Mouse (Mus musculus): ENCODE measurements at regions not wholly inside any gene's neighbourhood (a gene's known extent, or its start where the extent isn't known, plus 50 kb on each side); places are given as distances from the start of the nearest gene placed in this dataset.

DNA sequence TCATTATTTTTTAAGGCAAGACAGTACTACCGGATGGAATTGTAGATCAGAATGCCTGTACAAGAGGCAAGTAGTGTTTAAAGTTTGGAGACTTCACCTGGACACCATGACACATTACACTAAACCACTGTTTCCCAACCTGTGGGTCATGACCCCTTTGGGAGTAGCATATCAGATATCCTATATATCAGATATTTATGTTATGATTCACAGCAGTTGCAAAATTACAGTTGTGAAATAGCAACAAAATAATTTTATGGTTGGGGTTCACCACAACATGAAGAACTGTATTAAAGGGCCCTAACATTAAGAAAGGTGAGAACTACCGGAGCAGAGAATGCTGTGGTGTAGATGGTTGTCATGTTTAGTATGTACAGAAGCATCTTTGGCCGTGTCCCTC, 413.2 kb upstream of the Cd180 start:
- H3K27ac ChIP-seq (ENCODE audit: low read depth, low read length) = no peak overlapping the region
- no peaks in the 10 kb centered on the region for H3K36me3 ChIP-seq (ENCODE audit: insufficient read depth, low read length)
- no peak overlapping the region for H3K4me3 ChIP-seq (ENCODE audit: low read depth, low read length)
- no peak for DNase-seq (ENCODE audit: low spot score)
- no peak for TF ChIP-seq CTCF (IDR thresholded peaks at IDR 0.05)
- H3K27me3 ChIP-seq (ENCODE audit: insufficient read depth, low read length) = no peaks in the 10 kb centered on the region
- no peaks in the 10 kb centered on the region for H3K9me3 ChIP-seq (ENCODE audit: low read length)
- WGBS = 92% methylated on average over 3 of the region's 3 CpGs
- H3K4me2 ChIP-seq (ENCODE audit: low read depth, low read length, poor library complexity, severe bottlenecking) = no peak overlapping the region
- no peaks in the 10 kb centered on the region for H3K4me1 ChIP-seq (ENCODE audit: insufficient read depth, low read length)
- ATAC-seq (ENCODE audit: low FRiP score) = no peak
- H3K9ac ChIP-seq (replicated peaks; ENCODE audit: low read length, poor library complexity, severe bottlenecking) = no peak overlapping the region

GRCm38 (mm10) chr13:102294451-102294850, 398.9 kb upstream of the Cd180 start:
- WGBS = 63% methylated on average over 2 of the region's 2 CpGs
- no peak overlapping the region for H3K27ac ChIP-seq (ENCODE audit: low read depth, low read length)

GRCm38 (mm10) chr13:102295079-102295478, 398.3 kb upstream of the Cd180 start:
- no peak for TF ChIP-seq CTCF (IDR thresholded peaks at IDR 0.05)
- H3K4me3 ChIP-seq (ENCODE audit: low read depth, low read length) = no peak overlapping the region
- 84% methylated on average over 11 of the region's 11 CpGs for WGBS
- no peak for DNase-seq (ENCODE audit: low spot score)
- H3K4me2 ChIP-seq (ENCODE audit: low read depth, low read length, poor library complexity, severe bottlenecking) = no peak overlapping the region
- ATAC-seq (ENCODE audit: low FRiP score) = no peak
- no peaks in the 10 kb centered on the region for H3K36me3 ChIP-seq (ENCODE audit: insufficient read depth, low read length)
- H3K4me1 ChIP-seq (ENCODE audit: insufficient read depth, low read length) = no peaks in the 10 kb centered on the region
- H3K27me3 ChIP-seq (ENCODE audit: insufficient read depth, low read length) = no peaks in the 10 kb centered on the region
- no peaks in the 10 kb centered on the region for H3K9me3 ChIP-seq (ENCODE audit: low read length)
- H3K9ac ChIP-seq (replicated peaks; ENCODE audit: low read length, poor library complexity, severe bottlenecking) = no peak overlapping the region
- H3K27ac ChIP-seq (ENCODE audit: low read depth, low read length) = no peak overlapping the region

More at GRCm38 (mm10) chr13:102294451-102294850, 398.9 kb upstream of the Cd180 start:
- no peak for TF ChIP-seq CTCF (IDR thresholded peaks at IDR 0.05)
- Histone ChIP-seq H3K36me3 (ENCODE audit: insufficient read depth, low read length) (no peaks in the 10 kb centered on the region), H3K9ac (replicated peaks; ENCODE audit: low read length, poor library complexity, severe bottlenecking) (no peak overlapping the region), H3K4me1 (ENCODE audit: insufficient read depth, low read length) (no peaks in the 10 kb centered on the region), H3K9me3 (ENCODE audit: low read length) (no peaks in the 10 kb centered on the region), H3K4me2 (ENCODE audit: low read depth, low read length, poor library complexity, severe bottlenecking) (no peak overlapping the region), H3K27me3 (ENCODE audit: insufficient read depth, low read length) (no peaks in the 10 kb centered on the region), H3K4me3 (ENCODE audit: low read depth, low read length) (no peak overlapping the region)
- ATAC-seq (ENCODE audit: low FRiP score) = no peak
- DNase-seq (ENCODE audit: low spot score) = no peak

DNA sequence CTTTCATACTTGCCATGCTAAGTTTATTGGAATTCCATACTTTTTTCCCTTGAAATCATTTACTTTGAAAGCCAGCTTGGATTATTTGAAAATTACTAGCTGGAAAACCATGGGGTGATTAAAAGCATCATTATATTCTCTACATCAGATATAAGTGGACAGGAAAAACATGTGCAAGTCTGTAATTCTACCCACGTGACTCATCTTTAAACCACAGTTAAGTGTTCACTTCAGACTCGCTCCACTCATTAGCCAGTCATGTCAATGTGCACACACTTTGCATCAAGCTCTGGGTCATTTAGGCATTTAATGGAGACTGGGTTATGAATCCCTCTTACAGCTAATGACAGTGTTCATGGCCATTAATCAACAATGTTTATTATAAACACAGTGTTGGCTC, 385.4 kb upstream of the Cd180 start:
- 89% methylated on average over 2 of the region's 2 CpGs for WGBS
- Histone ChIP-seq H3K9ac (replicated peaks; ENCODE audit: low read length, poor library complexity, severe bottlenecking) (no peak overlapping the region), H3K9me3 (ENCODE audit: low read length) (no peaks in the 10 kb centered on the region), H3K4me3 (ENCODE audit: low read depth, low read length) (no peak overlapping the region), H3K4me2 (ENCODE audit: low read depth, low read length, poor library complexity, severe bottlenecking) (no peak overlapping the region), H3K36me3 (ENCODE audit: insufficient read depth, low read length) (no peaks in the 10 kb centered on the region), H3K27ac (ENCODE audit: low read depth, low read length) (no peak overlapping the region), H3K4me1 (ENCODE audit: insufficient read depth, low read length) (no peaks in the 10 kb centered on the region), H3K27me3 (ENCODE audit: insufficient read depth, low read length) (no peaks in the 10 kb centered on the region)
- TF ChIP-seq CTCF (IDR thresholded peaks at IDR 0.05) = no peak
- DNase-seq (ENCODE audit: low spot score) (no peak), ATAC-seq (ENCODE audit: low FRiP score) (no peak)

GRCm38 (mm10) chr13:102312096-102312495, 381.3 kb upstream of the Cd180 start:
- Histone ChIP-seq H3K4me3 (ENCODE audit: low read depth, low read length) (no peak overlapping the region), H3K9ac (replicated peaks; ENCODE audit: low read length, poor library complexity, severe bottlenecking) (no peak overlapping the region), H3K36me3 (ENCODE audit: insufficient read depth, low read length) (no peaks in the 10 kb centered on the region), H3K9me3 (ENCODE audit: low read length) (no peaks in the 10 kb centered on the region), H3K4me2 (ENCODE audit: low read depth, low read length, poor library complexity, severe bottlenecking) (no peak overlapping the region), H3K4me1 (ENCODE audit: insufficient read depth, low read length) (no peaks in the 10 kb centered on the region), H3K27ac (ENCODE audit: low read depth, low read length) (no peak overlapping the region), H3K27me3 (ENCODE audit: insufficient read depth, low read length) (no peaks in the 10 kb centered on the region)
- ATAC-seq (ENCODE audit: low FRiP score) = no peak
- TF ChIP-seq CTCF (IDR thresholded peaks at IDR 0.05) = peak; percentile 19; the same call in 1 of the 2 replicates
- WGBS = 77% methylated on average over 3 of the region's 3 CpGs
- no peak for DNase-seq (ENCODE audit: low spot score)

GRCm38 (mm10) chr13:102315921-102316692, 377.3 kb upstream of the Cd180 start:
- Histone ChIP-seq H3K9ac (replicated peaks; ENCODE audit: low read length, poor library complexity, severe bottlenecking) (no peak overlapping the region), H3K36me3 (ENCODE audit: insufficient read depth, low read length) (no peaks in the 10 kb centered on the region), H3K4me2 (ENCODE audit: low read depth, low read length, poor library complexity, severe bottlenecking) (no peak overlapping the region), H3K9me3 (ENCODE audit: low read length) (no peaks in the 10 kb centered on the region), H3K4me3 (ENCODE audit: low read depth, low read length) (no peak overlapping the region), H3K4me1 (ENCODE audit: insufficient read depth, low read length) (no peaks in the 10 kb centered on the region), H3K27ac (ENCODE audit: low read depth, low read length) (no peak overlapping the region), H3K27me3 (ENCODE audit: insufficient read depth, low read length) (no peaks in the 10 kb centered on the region)
- TF ChIP-seq CTCF (IDR thresholded peaks at IDR 0.05) = no peak
- DNase-seq (ENCODE audit: low spot score) = no peak
- ATAC-seq (ENCODE audit: low FRiP score) = no peak
- WGBS = 87% methylated on average over 3 of the region's 3 CpGs
